Mouse (Mus musculus) v-Abl transformed pro-B cells (cell line): ENCODE data around the gene Ifrd2.

Experiments
- in situ Hi-C, 2 experiments: fragments of 400-800 bp; cut with MboI; formaldehyde crosslinking; loops; one replicate each; pipeline ENCODE4 v1.15.1; 2025; ENCODE audit not compliant: unreplicated experiment in 2 of 2

Gene Ifrd2

GRCm38 (mm10) chr9:107608741-107609432, 21.4 kb downstream of the Ifrd2 start, which contains the start of gene Sema3b:
Gene Sema3b (minus strand): TSS chr9:107609229.
- in situ Hi-C loops: loop anchor here (5.0 kb wide), 2 partner anchors 33 to 128 kb away; no protein-coding TSS in a partner anchor

GRCm38 (mm10) chr9:107609433-107609830, 22.0 kb downstream of the Ifrd2 start:
- in situ Hi-C loops: loop anchor here (5.0 kb wide), 2 partner anchors 33 to 128 kb away; no protein-coding TSS in a partner anchor

GRCm38 (mm10) chr9:107611456-107612190, 24.2 kb downstream of the Ifrd2 start:
- in situ Hi-C loops: no loop called here

- in situ Hi-C loops: no loop called here
Measured at GRCm38 (mm10) chr9:107612191-107612944, 24.9 kb downstream of the Ifrd2 start.

- in situ Hi-C loops: no loop called here
Measured at GRCm38 (mm10) chr9:107612945-107613569, 25.6 kb downstream of the Ifrd2 start.

GRCm38 (mm10) chr9:107615035-107615434, 27.6 kb downstream of the Ifrd2 start:
- in situ Hi-C loops: no loop called here

- in situ Hi-C loops: no loop called here
Measured at GRCm38 (mm10) chr9:107617461-107617860, 30.0 kb downstream of the Ifrd2 start.

GRCm38 (mm10) chr9:107618098-107618497, 30.7 kb downstream of the Ifrd2 start:
- in situ Hi-C loops: no loop called here

- in situ Hi-C loops: no loop called here
Measured at GRCm38 (mm10) chr9:107618778-107619545, 31.5 kb downstream of the Ifrd2 start.

- in situ Hi-C loops: no loop called here
Measured at GRCm38 (mm10) chr9:107619546-107619879, 32.1 kb downstream of the Ifrd2 start.

GRCm38 (mm10) chr9:107620954-107621353, 33.5 kb downstream of the Ifrd2 start:
- in situ Hi-C loops: no loop called here

- in situ Hi-C loops: no loop called here
Measured at GRCm38 (mm10) chr9:107624539-107624938, 37.1 kb downstream of the Ifrd2 start.

GRCm38 (mm10) chr9:107624951-107625350, 37.5 kb downstream of the Ifrd2 start:
- in situ Hi-C loops: loop anchor here in 1 of 2 experiments (25.0 kb wide), 1 partner anchor 437 kb away; the partner anchor contains the start of gene Amigo3

- in situ Hi-C loops: loop anchor here in 1 of 2 experiments (25.0 kb wide), 1 partner anchor 437 kb away; the partner anchor contains the start of gene Amigo3
Measured at GRCm38 (mm10) chr9:107625351-107626128, 38.1 kb downstream of the Ifrd2 start.

- in situ Hi-C loops: loop anchor here in 1 of 2 experiments (25.0 kb wide), 1 partner anchor 436 kb away; the partner anchor contains the start of gene Amigo3
Measured at GRCm38 (mm10) chr9:107626158-107626843, 38.9 kb downstream of the Ifrd2 start.

- in situ Hi-C loops: loop anchor here in 1 of 2 experiments (25.0 kb wide), 1 partner anchor 435 kb away; the partner anchor contains the start of gene Amigo3
Measured at GRCm38 (mm10) chr9:107626844-107627277, 39.4 kb downstream of the Ifrd2 start.

- in situ Hi-C loops: loop anchor here in 1 of 2 experiments (25.0 kb wide), 1 partner anchor 435 kb away; the partner anchor contains the start of gene Amigo3
Measured at GRCm38 (mm10) chr9:107627387-107628255, 40.2 kb downstream of the Ifrd2 start.
